Mouse (Mus musculus) intestine, postnatal 0 days (tissue): ENCODE data around the gene Sppl2a. TPM values are rescaled to one million over a fixed set of nuclear protein-coding genes. Genes with fewer than 3 reads are reported as not detected.
"Not testable (repeated sequence)": the region's sequence is repeated elsewhere in the genome, so short reads cannot be mapped to it uniquely, and the experiment has no call there.

Experiments
- ATAC-seq: fragments of 200-750 bp; cut with Nextera tagmentation; 2 replicates; pipeline ENCODE4 v1.8.0; 2017; ENCODE audit warnings: mild to moderate bottlenecking, moderate TSS enrichment, moderate library complexity
- H3K27ac ChIP-seq: fragments of 300-500 bp; sonication (generic); 2 replicates; pipeline ENCODE4 v1.5.1; 2014; ENCODE audit warnings: mild to moderate bottlenecking, low read depth, low read length, moderate library complexity
- H3K27me3 ChIP-seq: fragments of 300-500 bp; sonication (generic); replicated peaks from 2 replicates; pipeline ENCODE4 v1.6.1; 2014; ENCODE audit warnings: low read length, mixed read lengths; ENCODE audit not compliant: control insufficient read depth, insufficient read depth
- H3K36me3 ChIP-seq: fragments of 300-500 bp; sonication (generic); 2 replicates; pipeline ENCODE4 v1.6.1; 2014; ENCODE audit warnings: mild to moderate bottlenecking, moderate library complexity; ENCODE audit not compliant: control insufficient read depth, insufficient read depth
- H3K4me1 ChIP-seq: fragments of 300-500 bp; sonication (generic); replicated peaks from 2 replicates; pipeline ENCODE4 v1.6.1; 2014; ENCODE audit warnings: antibody characterized with exemption, low read length, mixed read lengths; ENCODE audit not compliant: control insufficient read depth, insufficient read depth
- H3K4me2 ChIP-seq: fragments of 300-500 bp; sonication (generic); replicated peaks from 2 replicates; pipeline ENCODE4 v1.6.1; 2014; ENCODE audit warnings: low read depth, mild to moderate bottlenecking, moderate library complexity
- H3K4me3 ChIP-seq: fragments of 300-500 bp; sonication (generic); 2 replicates; pipeline ENCODE4 v1.5.1; 2014; ENCODE audit warnings: low read depth, low read length
- H3K9ac ChIP-seq: fragments of 300-500 bp; sonication (generic); 2 replicates; pipeline ENCODE4 v1.6.1; 2014; ENCODE audit warnings: mild to moderate bottlenecking, low read depth, low read length
- H3K9me3 ChIP-seq: fragments of 300-500 bp; sonication (generic); 2 replicates; pipeline ENCODE4 v1.6.1; 2016; ENCODE audit warnings: mixed run types; ENCODE audit not compliant: control insufficient read depth
- CTCF ChIP-seq: sonication (generic); IDR thresholded peaks from 2 replicates; pipeline ENCODE4 v1.5.1; 2016; ENCODE audit warnings: low read depth, mild to moderate bottlenecking, control low read depth, antibody characterized with exemption, moderate library complexity
- WGBS: fragments of 180-500 bp; shearing (Covaris S2); extraction: QIAGEN DNeasy Blood & Tissue Kit; methylation state at CpG from one replicate; pipeline ENCODE4 v1.1.7; 2014; 5-methylcytosine and 5-hydroxymethylcytosine counted together
- polyA plus RNA-seq: library from polyadenylated mRNA; unstranded; fragments of >200 nt; fragmentation: Nextera tagmentation; extraction: Ambion mirVana; gene quantifications from 2 replicates; pipeline ENCODE4 v1.2.1, GENCODE M21; 2015

The Sppl2a gene
- polyA plus RNA-seq, 1 experiment from 2014 or later, result 87.4 TPM

- no peaks in the 10 kb centered on the region for H3K36me3 ChIP-seq
- no peaks in the 10 kb centered on the region for H3K27me3 ChIP-seq
- TF ChIP-seq CTCF, result no peak
- no peak overlapping the region for H3K9ac ChIP-seq
- peaks cover 5% of the 10 kb centered on the region; the same call in 1 of the 2 replicates for H3K4me1 ChIP-seq
- H3K4me2 ChIP-seq, result no peak overlapping the region
- ATAC-seq, result no peak
- no peak overlapping the region for H3K4me3 ChIP-seq
- H3K27ac ChIP-seq, result no peak overlapping the region
- H3K9me3 ChIP-seq, result no peaks in the 10 kb centered on the region
- WGBS, result 43% methylated on average over 3 of the region's 3 CpGs
These were observed 16.8 kb upstream of the Sppl2a start for GRCm38 (mm10) chr2:126949856-126950255.

GRCm38 (mm10) chr2:126949297-126949696 lies 16.3 kb upstream of the Sppl2a start:
- H3K27ac ChIP-seq, H3K4me1 ChIP-seq, H3K9ac ChIP-seq, H3K9me3 ChIP-seq, H3K27me3 ChIP-seq, ATAC-seq, H3K4me2 ChIP-seq, H3K36me3 ChIP-seq, H3K4me3 ChIP-seq: not testable (repeated sequence)
- WGBS, result 75% methylated on average over 6 of the region's 6 CpGs

GRCm38 (mm10) chr2:126948231-126948630 lies 15.2 kb upstream of the Sppl2a start:
- H3K36me3 ChIP-seq, result no peaks in the 10 kb centered on the region
- H3K9me3 ChIP-seq, result no peaks in the 10 kb centered on the region
- peak overlapping the region; percentile 74 for H3K27ac ChIP-seq
- no peak overlapping the region for H3K4me3 ChIP-seq
- ATAC-seq, result 0 out of 2 replicates have a peak, but pooled peaks have one; percentile 50
- no peak for TF ChIP-seq CTCF
- no peak overlapping the region for H3K9ac ChIP-seq
- 39% methylated on average over 3 of the region's 3 CpGs for WGBS
- no peak overlapping the region for H3K4me2 ChIP-seq
- peaks cover 5% of the 10 kb centered on the region; the same call in 1 of the 2 replicates for H3K4me1 ChIP-seq
- no peaks in the 10 kb centered on the region for H3K27me3 ChIP-seq

DNA sequence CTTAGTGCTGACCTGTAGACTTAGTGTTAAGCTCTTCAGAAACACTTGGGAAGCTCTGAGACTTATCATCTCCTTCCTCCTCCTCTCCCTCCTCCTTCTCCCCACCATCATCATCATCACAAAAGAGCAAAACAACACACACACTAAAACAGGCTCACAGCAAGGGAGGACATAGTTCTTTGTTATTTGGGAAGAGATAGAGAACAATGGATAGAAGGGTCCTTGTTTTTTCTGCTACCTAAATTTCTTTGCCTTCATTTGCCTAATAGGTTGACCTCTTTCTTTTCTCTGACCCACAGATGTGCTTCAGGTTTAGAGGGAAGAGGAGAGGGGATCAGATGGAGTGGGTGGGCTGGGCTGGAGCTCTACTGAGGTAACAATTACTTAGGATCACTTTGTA lies 14.6 kb upstream of the Sppl2a start:
- H3K27me3 ChIP-seq, result no peaks in the 10 kb centered on the region
- H3K4me3 ChIP-seq, result no peak overlapping the region
- no peak for TF ChIP-seq CTCF
- no peak for ATAC-seq
- no peak overlapping the region for H3K4me2 ChIP-seq
- H3K9ac ChIP-seq, result no peak overlapping the region
- H3K4me1 ChIP-seq, result peaks cover 5% of the 10 kb centered on the region; the same call in 1 of the 2 replicates
- no peaks in the 10 kb centered on the region for H3K9me3 ChIP-seq
- H3K36me3 ChIP-seq, result no peaks in the 10 kb centered on the region
- H3K27ac ChIP-seq, result no peak overlapping the region

- ATAC-seq, result no peak
- WGBS, result 47% methylated on average over 2 of the region's 2 CpGs
These were observed 10.2 kb upstream of the Sppl2a start for GRCm38 (mm10) chr2:126943211-126943610.

GRCm38 (mm10) chr2:126940314-126940866 lies 7.4 kb upstream of the Sppl2a start:
- Histone ChIP-seq H3K4me3 (no peak overlapping the region), H3K27me3 (no peaks in the 10 kb centered on the region), H3K9ac (no peak overlapping the region), H3K4me2 (no peak overlapping the region), H3K27ac (no peak overlapping the region), H3K9me3 (no peaks in the 10 kb centered on the region), H3K36me3 (no peaks in the 10 kb centered on the region), H3K4me1 (no peaks in the 10 kb centered on the region)
- 82% methylated on average over 3 of the region's 3 CpGs for WGBS
- no peak for ATAC-seq
- TF ChIP-seq CTCF, result no peak

More at GRCm38 (mm10) chr2:126943211-126943610, 10.2 kb upstream of the Sppl2a start:
- Histone ChIP-seq H3K4me3 (no peak overlapping the region), H3K27me3 (no peaks in the 10 kb centered on the region), H3K9ac (no peak overlapping the region), H3K9me3 (no peaks in the 10 kb centered on the region), H3K36me3 (no peaks in the 10 kb centered on the region), H3K4me2 (no peak overlapping the region), H3K4me1 (no peaks in the 10 kb centered on the region), H3K27ac (no peak overlapping the region)
- TF ChIP-seq CTCF, result no peak

- no peaks in the 10 kb centered on the region for H3K9me3 ChIP-seq
- H3K27me3 ChIP-seq, result no peaks in the 10 kb centered on the region
- no peaks in the 10 kb centered on the region for H3K36me3 ChIP-seq
- no peak for ATAC-seq
- H3K27ac ChIP-seq, result no peak overlapping the region
- TF ChIP-seq CTCF, result no peak
- no peak overlapping the region for H3K4me3 ChIP-seq
- 78% methylated on average over 6 of the region's 6 CpGs for WGBS
- H3K4me1 ChIP-seq, result peaks cover 3% of the 10 kb centered on the region; the same call in 1 of the 2 replicates
- no peak overlapping the region for H3K9ac ChIP-seq
- H3K4me2 ChIP-seq, result no peak overlapping the region
These were observed 5.0 kb upstream of the Sppl2a start for GRCm38 (mm10) chr2:126938069-126938468.
